Mouse (Mus musculus): Measurements from ENCODE around the gene Kmt2b. TPM values are rescaled to one million over a fixed set of nuclear protein-coding genes. Genes with fewer than 3 reads are reported as not detected.

Gene Kmt2b
- polyA plus RNA-seq, 1 experiment from 2014 or later = 11.7 TPM

DNA sequence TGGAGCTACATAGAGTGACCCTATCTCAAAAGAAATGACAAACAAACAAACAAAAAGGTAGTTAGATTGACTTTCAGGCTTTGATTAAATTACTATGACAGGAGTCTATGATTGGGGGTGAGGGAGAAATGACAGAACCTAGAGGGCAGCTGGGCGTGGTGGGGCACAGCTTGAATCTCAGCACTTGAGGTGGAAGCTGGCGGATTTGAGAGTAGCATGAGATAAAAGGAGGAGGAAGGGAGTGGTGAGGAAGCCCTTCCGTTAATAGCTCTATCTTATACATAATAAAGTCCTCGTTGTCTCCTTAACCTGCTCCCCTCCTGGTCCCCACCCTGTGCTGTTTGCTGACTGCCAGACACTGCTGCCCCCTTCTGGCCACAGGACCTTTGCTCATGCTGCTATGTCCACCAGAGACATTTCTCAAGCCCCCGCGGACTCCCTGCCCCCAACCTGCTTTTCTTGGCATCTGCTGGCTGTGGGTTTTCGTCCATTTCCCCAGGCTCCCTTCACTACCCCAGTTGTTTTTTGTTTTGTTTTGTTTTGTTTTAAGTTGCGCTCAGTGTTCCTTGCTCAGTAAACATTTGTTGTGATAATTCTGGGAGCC lies 19.3 kb upstream of the Kmt2b start:
- ATAC-seq (ENCODE audit: low read depth) = peak; percentile 80
- WGBS = 28% methylated on average over 8 of the region's 8 CpGs
- Histone ChIP-seq H3K4me2 (ENCODE audit: low read depth, low read length) (no peak overlapping the region), H3K9ac (ENCODE audit: low read depth, low read length) (no peak overlapping the region), H3K4me3 (ENCODE audit: low read depth, low read length) (no peak overlapping the region), H3K4me1 (ENCODE audit: control insufficient read depth, insufficient read depth, low read length) (no peaks in the 10 kb centered on the region), H3K27ac (replicated peaks; ENCODE audit: low read depth, low read length) (no peak overlapping the region), H3K9me3 (ENCODE audit: control insufficient read depth, low read length) (no peaks in the 10 kb centered on the region), H3K27me3 (replicated peaks; ENCODE audit: control insufficient read depth, insufficient read depth, low read length) (no peaks in the 10 kb centered on the region), H3K36me3 (ENCODE audit: control insufficient read depth, insufficient read depth, low read length) (no peaks in the 10 kb centered on the region)
- peak; percentile 51 for DNase-seq (ENCODE audit: low spot score)

DNA sequence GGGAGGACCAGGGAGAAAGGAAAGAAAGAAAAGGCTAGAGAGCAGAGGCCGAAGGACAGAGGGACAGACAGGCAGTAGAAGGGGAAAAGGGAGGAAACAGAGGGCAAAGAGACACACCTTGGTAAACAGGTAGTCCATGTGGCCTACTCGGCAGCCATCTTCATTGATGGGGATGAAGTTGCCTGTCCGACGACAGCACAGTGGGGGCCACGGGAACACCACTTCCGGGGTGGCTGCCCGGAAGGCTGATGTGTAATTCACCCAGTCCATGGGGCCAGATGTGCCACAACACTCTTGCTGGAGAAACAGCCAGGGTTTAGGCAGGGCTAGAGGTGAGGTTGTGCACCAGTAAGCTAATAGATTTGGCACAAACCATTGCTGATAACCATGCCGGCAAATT lies 16.4 kb upstream of the Kmt2b start:
- no peak overlapping the region for H3K27ac ChIP-seq (replicated peaks; ENCODE audit: low read depth, low read length)
- DNase-seq (ENCODE audit: low spot score) (no peak), ATAC-seq (ENCODE audit: low read depth) (no peak)
- H3K4me3 ChIP-seq (ENCODE audit: low read depth, low read length) = no peak overlapping the region
- no peaks in the 10 kb centered on the region for H3K36me3 ChIP-seq (ENCODE audit: control insufficient read depth, insufficient read depth, low read length)
- H3K4me2 ChIP-seq (ENCODE audit: low read depth, low read length) = no peak overlapping the region
- no peaks in the 10 kb centered on the region for H3K4me1 ChIP-seq (ENCODE audit: control insufficient read depth, insufficient read depth, low read length)
- H3K9ac ChIP-seq (ENCODE audit: low read depth, low read length) = no peak overlapping the region
- H3K27me3 ChIP-seq (replicated peaks; ENCODE audit: control insufficient read depth, insufficient read depth, low read length) = no peaks in the 10 kb centered on the region
- no peaks in the 10 kb centered on the region for H3K9me3 ChIP-seq (ENCODE audit: control insufficient read depth, low read length)
- 85% methylated on average over 8 of the region's 8 CpGs for WGBS

DNA sequence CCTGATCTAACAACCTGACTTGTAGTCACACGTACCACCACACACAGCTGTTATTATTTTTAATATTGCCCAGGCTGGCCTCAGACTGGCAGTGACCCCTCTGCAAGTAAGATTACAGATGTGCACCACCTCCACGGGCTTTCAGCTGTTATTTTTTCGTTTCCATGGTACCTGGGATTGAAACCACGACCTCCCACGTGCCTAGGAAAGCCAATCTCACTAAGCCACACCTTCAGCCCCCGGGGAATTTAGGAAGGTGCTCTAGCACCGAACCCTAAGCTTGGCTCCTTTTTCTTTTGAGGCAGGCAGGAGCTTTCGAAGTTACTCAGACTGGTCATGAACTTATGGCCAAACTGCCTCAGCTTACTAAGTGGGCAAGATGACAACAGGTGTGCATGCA lies 15.9 kb upstream of the Kmt2b start:
- no peaks in the 10 kb centered on the region for H3K27me3 ChIP-seq (replicated peaks; ENCODE audit: control insufficient read depth, insufficient read depth, low read length)
- 40% methylated on average over 8 of the region's 8 CpGs for WGBS
- DNase-seq (ENCODE audit: low spot score) (peak; percentile 35), ATAC-seq (ENCODE audit: low read depth) (no peak)
- H3K4me2 ChIP-seq (ENCODE audit: low read depth, low read length) = no peak overlapping the region
- H3K36me3 ChIP-seq (ENCODE audit: control insufficient read depth, insufficient read depth, low read length) = no peaks in the 10 kb centered on the region
- no peaks in the 10 kb centered on the region for H3K9me3 ChIP-seq (ENCODE audit: control insufficient read depth, low read length)
- H3K9ac ChIP-seq (ENCODE audit: low read depth, low read length) = no peak overlapping the region
- no peak overlapping the region for H3K27ac ChIP-seq (replicated peaks; ENCODE audit: low read depth, low read length)
- no peak overlapping the region for H3K4me3 ChIP-seq (ENCODE audit: low read depth, low read length)
- no peaks in the 10 kb centered on the region for H3K4me1 ChIP-seq (ENCODE audit: control insufficient read depth, insufficient read depth, low read length)

DNA sequence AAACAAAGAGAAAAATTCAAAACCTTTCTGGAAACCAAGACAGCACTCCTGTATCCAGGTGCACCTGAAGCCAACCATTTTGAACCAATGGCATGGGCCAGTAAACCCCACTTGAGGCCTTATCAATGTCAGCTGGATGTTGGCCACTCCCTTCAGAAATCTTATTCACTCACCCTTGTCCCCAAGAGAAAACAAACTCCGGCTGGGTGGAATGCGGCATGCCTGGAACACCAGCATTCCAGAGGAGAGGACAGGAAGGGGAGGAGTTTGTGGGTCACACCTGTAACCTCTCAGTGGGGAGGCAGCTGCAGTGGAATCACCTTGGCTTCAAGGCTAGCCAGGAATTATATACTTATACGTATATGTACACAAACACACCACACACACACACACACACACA lies 14.1 kb upstream of the Kmt2b start:
- Histone ChIP-seq H3K4me3 (ENCODE audit: low read depth, low read length) (no peak overlapping the region), H3K27me3 (replicated peaks; ENCODE audit: control insufficient read depth, insufficient read depth, low read length) (no peaks in the 10 kb centered on the region), H3K9ac (ENCODE audit: low read depth, low read length) (no peak overlapping the region), H3K36me3 (ENCODE audit: control insufficient read depth, insufficient read depth, low read length) (no peaks in the 10 kb centered on the region), H3K27ac (replicated peaks; ENCODE audit: low read depth, low read length) (no peak overlapping the region), H3K9me3 (ENCODE audit: control insufficient read depth, low read length) (no peaks in the 10 kb centered on the region), H3K4me1 (ENCODE audit: control insufficient read depth, insufficient read depth, low read length) (no peaks in the 10 kb centered on the region), H3K4me2 (ENCODE audit: low read depth, low read length) (no peak overlapping the region)
- DNase-seq (ENCODE audit: low spot score) = peak; percentile 66
- 19% methylated on average over 3 of the region's 3 CpGs for WGBS
- ATAC-seq (ENCODE audit: low read depth) = peak; percentile 15; the same call in 1 of the 2 replicates

DNA sequence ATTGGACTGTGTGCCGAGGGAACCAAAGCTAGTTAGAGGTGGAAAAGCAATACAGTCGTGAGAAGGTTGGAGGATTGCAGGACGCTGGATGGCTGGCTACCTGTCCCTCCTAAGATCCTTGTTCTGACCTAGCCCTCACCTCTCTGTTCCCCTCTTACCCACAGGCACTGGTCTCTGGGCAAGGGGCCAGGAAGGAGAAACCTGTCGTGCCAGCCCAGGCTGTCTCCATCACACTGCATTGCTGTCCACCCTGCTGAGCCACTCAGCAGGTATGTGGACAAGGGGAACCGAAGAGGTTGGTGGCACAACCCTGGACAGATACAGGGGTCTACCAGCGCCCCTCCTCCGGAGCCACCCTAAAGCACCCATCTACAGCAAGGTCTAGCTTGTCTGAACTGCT lies 12.1 kb upstream of the Kmt2b start:
- DNase-seq (ENCODE audit: low spot score) (peak; percentile 13), ATAC-seq (ENCODE audit: low read depth) (no peak; the same call in 1 of the 2 replicates)
- H3K4me3 ChIP-seq (ENCODE audit: low read depth, low read length) = no peak overlapping the region
- peak overlapping the region; percentile 28; the same call in 1 of the 2 replicates for H3K27ac ChIP-seq (replicated peaks; ENCODE audit: low read depth, low read length)
- no peak overlapping the region; the same call in 1 of the 2 replicates for H3K9ac ChIP-seq (ENCODE audit: low read depth, low read length)
- no peaks in the 10 kb centered on the region for H3K9me3 ChIP-seq (ENCODE audit: control insufficient read depth, low read length)
- 72% methylated on average over 7 of the region's 7 CpGs for WGBS
- no peak overlapping the region for H3K4me2 ChIP-seq (ENCODE audit: low read depth, low read length)
- no peaks in the 10 kb centered on the region for H3K36me3 ChIP-seq (ENCODE audit: control insufficient read depth, insufficient read depth, low read length)
- no peaks in the 10 kb centered on the region for H3K4me1 ChIP-seq (ENCODE audit: control insufficient read depth, insufficient read depth, low read length)
- H3K27me3 ChIP-seq (replicated peaks; ENCODE audit: control insufficient read depth, insufficient read depth, low read length) = no peaks in the 10 kb centered on the region

DNA sequence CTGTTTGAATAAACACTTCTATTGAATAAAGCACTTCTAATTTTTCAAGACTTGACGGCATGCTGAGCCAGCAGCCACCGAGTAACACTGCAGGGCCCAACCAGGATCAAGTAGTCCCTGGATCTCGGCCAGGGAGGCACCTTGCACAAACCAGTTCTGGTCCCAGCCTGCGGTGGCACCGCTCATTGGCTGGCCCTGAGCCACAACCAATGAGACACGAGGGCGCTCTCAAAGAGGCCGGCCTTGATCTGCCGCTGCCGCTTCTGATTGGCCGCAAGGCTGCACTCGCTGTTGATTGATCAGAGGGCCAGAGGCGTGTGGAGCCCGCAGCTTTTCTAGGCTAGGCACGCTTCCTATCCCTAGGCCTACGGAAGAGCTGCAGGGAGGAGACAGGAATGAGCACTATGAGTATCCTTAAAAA lies 11.4 kb upstream of the Kmt2b start:
- under 1% methylated on average over 16 of the region's 16 CpGs for WGBS
- Histone ChIP-seq H3K36me3 (ENCODE audit: control insufficient read depth, insufficient read depth, low read length) (no peaks in the 10 kb centered on the region), H3K4me2 (ENCODE audit: low read depth, low read length) (no peak overlapping the region), H3K4me1 (ENCODE audit: control insufficient read depth, insufficient read depth, low read length) (no peaks in the 10 kb centered on the region), H3K27ac (replicated peaks; ENCODE audit: low read depth, low read length) (peak overlapping the region; percentile 28; the same call in 1 of the 2 replicates), H3K9ac (ENCODE audit: low read depth, low read length) (no peak overlapping the region), H3K4me3 (ENCODE audit: low read depth, low read length) (no peak overlapping the region), H3K9me3 (ENCODE audit: control insufficient read depth, low read length) (no peaks in the 10 kb centered on the region), H3K27me3 (replicated peaks; ENCODE audit: control insufficient read depth, insufficient read depth, low read length) (no peaks in the 10 kb centered on the region)
- peak; percentile 96 for DNase-seq (ENCODE audit: low spot score)
- peak; percentile 95 for ATAC-seq (ENCODE audit: low read depth)

DNA sequence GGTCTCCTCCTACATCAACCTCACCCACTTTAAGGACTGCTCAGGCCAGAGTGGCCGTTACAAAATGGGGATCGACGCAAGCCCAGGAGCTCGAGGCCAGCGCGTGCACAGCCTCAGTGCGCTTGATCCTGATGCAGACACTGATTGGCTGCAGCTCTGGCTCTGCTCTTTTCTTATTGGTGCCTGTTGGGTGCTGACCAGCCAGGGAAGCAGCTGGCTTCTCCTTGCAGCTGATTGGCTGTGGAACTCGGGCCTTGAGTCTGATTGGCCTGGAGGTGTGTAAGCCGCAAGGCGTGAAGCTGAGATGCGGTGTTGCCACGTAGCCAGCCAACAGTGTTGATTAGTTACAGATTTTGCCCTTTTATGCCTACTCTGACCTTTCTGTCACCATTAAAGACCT lies 10.3 kb upstream of the Kmt2b start, which contains the start of gene Zbtb32:
TSS of gene Zbtb32 (minus strand) at position 124 of the 400 bp plus-strand sequence.
- 91% methylated on average over 12 of the region's 12 CpGs for WGBS
- H3K9ac ChIP-seq (ENCODE audit: low read depth, low read length) = no peak within 1 kb of the TSS
- H3K4me2 ChIP-seq (ENCODE audit: low read depth, low read length) = no peak within 1 kb of the TSS
- H3K27me3 ChIP-seq (replicated peaks; ENCODE audit: control insufficient read depth, insufficient read depth, low read length) = no peaks in the 10 kb centered on the region
- no peak for ATAC-seq (ENCODE audit: low read depth)
- H3K36me3 ChIP-seq (ENCODE audit: control insufficient read depth, insufficient read depth, low read length) = no peaks in the 10 kb centered on the region
- no peaks in the 10 kb centered on the region for H3K4me1 ChIP-seq (ENCODE audit: control insufficient read depth, insufficient read depth, low read length)
- DNase-seq (ENCODE audit: low spot score) = no peak
- H3K4me3 ChIP-seq (ENCODE audit: low read depth, low read length) = no peak within 1 kb of the TSS
- no peak within 1 kb of the TSS for H3K27ac ChIP-seq (replicated peaks; ENCODE audit: low read depth, low read length)
- H3K9me3 ChIP-seq (ENCODE audit: control insufficient read depth, low read length) = no peaks in the 10 kb centered on the region

DNA sequence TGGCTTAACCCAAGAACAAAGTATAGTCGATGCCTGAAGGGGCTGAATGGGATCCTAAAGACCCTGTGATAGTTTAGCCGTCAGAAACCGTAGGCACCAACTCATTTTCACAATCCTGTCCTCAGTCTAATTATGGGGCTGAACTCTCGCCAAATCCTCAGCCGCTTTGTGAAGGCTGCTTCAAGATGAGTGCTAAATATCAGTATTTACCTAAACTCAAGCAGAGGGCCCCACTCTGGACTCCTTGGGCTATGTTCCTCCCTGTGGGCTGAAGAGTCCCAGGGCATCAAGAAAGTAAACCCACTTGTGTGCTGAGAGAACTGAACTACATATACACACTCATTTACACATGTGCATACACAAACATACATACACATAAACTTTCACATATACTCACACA lies 8.3 kb upstream of the Kmt2b start:
- Histone ChIP-seq H3K4me1 (ENCODE audit: control insufficient read depth, insufficient read depth, low read length) (no peaks in the 10 kb centered on the region), H3K36me3 (ENCODE audit: control insufficient read depth, insufficient read depth, low read length) (no peaks in the 10 kb centered on the region), H3K9me3 (ENCODE audit: control insufficient read depth, low read length) (no peaks in the 10 kb centered on the region), H3K4me3 (ENCODE audit: low read depth, low read length) (no peak overlapping the region), H3K9ac (ENCODE audit: low read depth, low read length) (no peak overlapping the region), H3K27ac (replicated peaks; ENCODE audit: low read depth, low read length) (no peak overlapping the region), H3K4me2 (ENCODE audit: low read depth, low read length) (no peak overlapping the region), H3K27me3 (replicated peaks; ENCODE audit: control insufficient read depth, insufficient read depth, low read length) (no peaks in the 10 kb centered on the region)
- DNase-seq (ENCODE audit: low spot score) (no peak), ATAC-seq (ENCODE audit: low read depth) (no peak)
- 66% methylated on average over 5 of the region's 5 CpGs for WGBS

DNA sequence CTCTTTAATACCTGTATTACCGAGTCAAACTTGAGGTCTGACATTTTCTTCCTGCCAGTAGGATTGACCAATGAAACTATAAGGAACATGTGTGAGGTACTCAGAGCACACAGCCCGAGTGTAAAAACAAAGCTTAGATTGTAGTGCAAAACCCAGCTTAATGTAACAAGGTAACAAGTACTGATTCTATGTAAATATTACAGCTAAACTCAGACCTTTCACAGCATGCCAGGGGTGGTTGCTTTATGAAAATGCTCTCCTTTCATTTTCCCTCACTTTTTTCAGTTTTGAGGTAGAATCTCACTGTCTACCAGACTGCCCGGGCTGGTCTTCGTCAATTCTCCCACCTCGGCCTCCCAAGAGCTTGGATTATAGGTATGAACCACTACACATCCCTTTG lies 7.6 kb upstream of the Kmt2b start:
- no peak for ATAC-seq (ENCODE audit: low read depth)
- Histone ChIP-seq H3K4me2 (ENCODE audit: low read depth, low read length) (no peak overlapping the region), H3K27ac (replicated peaks; ENCODE audit: low read depth, low read length) (no peak overlapping the region), H3K4me1 (ENCODE audit: control insufficient read depth, insufficient read depth, low read length) (no peaks in the 10 kb centered on the region), H3K27me3 (replicated peaks; ENCODE audit: control insufficient read depth, insufficient read depth, low read length) (no peaks in the 10 kb centered on the region), H3K9me3 (ENCODE audit: control insufficient read depth, low read length) (no peaks in the 10 kb centered on the region), H3K9ac (ENCODE audit: low read depth, low read length) (no peak overlapping the region), H3K36me3 (ENCODE audit: control insufficient read depth, insufficient read depth, low read length) (no peaks in the 10 kb centered on the region), H3K4me3 (ENCODE audit: low read depth, low read length) (no peak overlapping the region)
- no peak for DNase-seq (ENCODE audit: low spot score)
- WGBS = 74% methylated on average over 5 of the region's 5 CpGs
